Mouse (Mus musculus): Measurements from ENCODE around the gene Polr2a.

The Polr2a gene

DNA sequence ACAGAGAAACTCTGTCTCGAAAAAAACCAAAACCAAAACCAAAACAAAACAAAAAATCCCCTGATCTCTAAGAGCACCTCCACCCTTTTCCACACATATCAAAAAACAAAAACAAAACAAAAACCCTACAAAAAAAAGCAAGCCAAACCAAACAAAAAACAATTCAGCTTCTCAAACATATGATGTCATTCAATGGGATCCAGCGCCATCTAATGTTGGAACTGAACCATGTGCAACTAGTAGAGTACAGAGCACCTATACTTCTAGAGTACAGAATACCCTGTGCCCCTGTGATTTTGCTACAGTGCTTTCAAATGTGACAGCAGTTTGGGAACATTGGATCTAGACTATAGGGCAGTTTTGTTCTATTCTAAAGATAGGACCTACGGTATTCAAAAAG, 3.7 kb downstream of the Polr2a start:
- peak; percentile 73 for DNase-seq (ENCODE audit: low read depth, low spot score)

GRCm38 (mm10) chr11:69754233-69754632, 4.2 kb downstream of the Polr2a start:
- DNase-seq (ENCODE audit: low read depth, low spot score): no peak

DNA sequence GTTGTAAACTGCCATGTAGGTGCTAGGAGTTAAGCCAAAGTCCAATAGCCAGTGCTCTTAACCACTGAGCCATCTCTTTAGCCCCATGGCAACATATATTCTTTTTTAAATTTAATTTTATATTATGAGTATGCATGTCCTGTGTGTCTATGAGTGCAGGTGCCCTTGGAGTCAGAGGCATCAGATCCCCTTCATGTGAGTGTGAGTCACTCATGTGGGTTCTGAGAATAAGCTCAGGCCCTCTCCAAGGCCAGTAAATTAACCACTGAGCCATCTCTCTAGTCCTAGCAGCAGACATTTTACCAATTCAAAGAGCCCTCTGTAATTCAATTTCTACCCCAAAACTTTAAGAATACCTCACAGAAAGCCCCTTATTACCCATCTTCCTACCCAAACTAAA, 5.8 kb downstream of the Polr2a start:
- no peak for DNase-seq (ENCODE audit: low read depth, low spot score)

- DNase-seq (ENCODE audit: low read depth, low spot score): no peak
These were observed 6.8 kb downstream of the Polr2a start for GRCm38 (mm10) chr11:69751635-69752034.

DNA sequence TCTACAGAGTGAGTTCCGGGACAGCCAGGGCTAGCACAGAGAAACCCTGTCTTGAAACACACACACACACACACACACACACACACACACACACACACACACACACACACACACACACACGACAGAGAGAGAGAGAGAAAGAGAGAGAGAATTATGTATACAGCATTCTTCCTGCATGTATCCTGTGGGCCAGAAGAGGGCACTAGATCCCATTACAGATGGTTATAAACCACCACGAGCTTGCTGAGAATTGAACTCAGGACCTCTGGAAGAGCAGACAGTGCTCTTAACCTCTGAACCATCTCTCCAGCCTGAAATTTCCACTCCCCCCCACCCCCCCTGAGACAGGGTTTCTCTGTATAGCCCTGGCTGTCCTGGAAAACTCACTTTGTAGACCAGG, 27.0 kb downstream of the Polr2a start:
- DNase-seq (ENCODE audit: low read depth, low spot score): peak; percentile 65

GRCm38 (mm10) chr11:69729063-69729462, 29.4 kb downstream of the Polr2a start:
- DNase-seq (ENCODE audit: low read depth, low spot score): peak; percentile 93

- peak; percentile 68 for DNase-seq (ENCODE audit: low read depth, low spot score)
These were observed 32.5 kb downstream of the Polr2a start for GRCm38 (mm10) chr11:69725951-69726350.

GRCm38 (mm10) chr11:69723074-69723473, 35.4 kb downstream of the Polr2a start:
- peak; percentile 89 for DNase-seq (ENCODE audit: low read depth, low spot score)

- no peak for DNase-seq (ENCODE audit: low read depth, low spot score)
These were observed 37.6 kb downstream of the Polr2a start for GRCm38 (mm10) chr11:69720852-69721251.

DNA sequence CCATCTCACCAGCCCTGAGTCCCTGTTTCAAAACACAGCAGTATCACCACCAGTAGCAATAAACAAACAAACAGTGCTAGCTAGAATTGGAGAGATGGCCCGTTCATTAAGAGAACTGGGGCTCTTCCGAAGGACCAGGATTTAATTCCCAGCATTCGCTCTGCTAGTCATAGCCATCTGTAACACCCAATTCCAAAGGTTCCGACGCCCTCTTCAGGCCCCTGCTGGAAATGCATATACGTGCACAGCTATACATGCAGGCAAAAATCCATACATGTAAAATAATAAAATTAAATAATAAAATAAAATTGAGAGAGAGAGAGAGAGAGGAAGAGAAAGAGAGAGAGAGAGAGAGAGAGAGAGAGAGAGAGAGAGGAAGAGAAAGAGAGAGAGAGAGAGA, 39.0 kb downstream of the Polr2a start:
- peak; percentile 86 for DNase-seq (ENCODE audit: low read depth, low spot score)

DNA sequence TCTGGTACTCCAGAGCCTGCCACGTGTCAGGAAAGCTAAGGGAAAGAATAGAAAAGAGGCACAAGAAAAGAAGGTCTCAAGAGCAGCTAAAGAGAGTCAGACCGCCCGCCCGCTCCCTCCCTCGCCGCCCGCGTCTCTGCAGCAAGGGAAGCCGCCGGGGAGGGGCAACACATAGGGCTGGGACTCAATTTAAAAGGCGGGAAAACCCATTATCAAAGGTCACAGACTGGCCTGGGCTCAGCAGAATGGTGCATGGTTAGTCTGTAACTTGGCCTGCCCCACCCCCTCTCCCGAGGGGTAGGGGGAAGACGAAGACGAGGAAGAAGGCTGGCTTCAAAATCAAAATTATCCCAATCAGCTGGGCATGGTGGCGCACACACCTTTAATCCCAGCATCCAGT, 39.8 kb downstream of the Polr2a start:
- peak; percentile 76 for DNase-seq (ENCODE audit: low read depth, low spot score)

DNA sequence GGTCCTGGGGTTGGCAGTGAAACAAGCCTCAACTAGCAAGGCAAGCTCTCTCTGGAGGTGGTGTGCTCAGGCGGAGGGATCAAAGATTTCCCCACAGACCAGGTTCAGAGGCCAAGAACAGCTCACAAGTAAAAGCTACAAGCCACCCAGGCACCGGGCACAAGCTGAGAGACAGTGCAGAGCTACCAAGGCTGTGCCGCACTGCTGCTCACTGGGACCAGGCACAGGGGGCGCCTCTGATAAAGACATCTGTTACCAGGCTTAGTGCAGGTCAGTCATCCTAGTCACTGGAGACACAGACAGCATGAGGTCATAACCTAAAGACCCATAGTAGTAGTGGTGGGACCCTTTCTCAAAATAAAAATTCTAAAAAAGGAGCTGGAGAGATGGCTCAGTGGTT, 41.5 kb downstream of the Polr2a start:
- DNase-seq (ENCODE audit: low read depth, low spot score): peak; percentile 37

DNA sequence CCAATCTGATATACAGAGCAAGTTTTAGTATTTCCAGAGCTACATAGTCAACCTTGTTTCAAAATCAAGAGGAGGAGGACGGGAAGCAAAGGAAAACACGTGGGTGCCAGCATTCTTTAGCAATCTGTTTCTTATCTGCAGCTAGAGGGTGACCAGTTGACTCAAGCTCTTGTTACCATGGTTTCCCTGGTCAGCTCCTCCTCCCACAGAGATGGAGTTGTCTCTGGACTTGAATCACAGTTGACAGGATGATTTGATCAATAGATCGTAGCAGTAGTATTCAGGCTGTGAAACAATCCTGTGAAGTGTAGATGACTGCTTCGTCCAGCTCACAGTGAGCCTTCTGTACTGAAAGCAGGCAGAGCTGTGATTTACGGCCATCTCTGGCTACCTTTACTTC, 42.5 kb downstream of the Polr2a start:
- DNase-seq (ENCODE audit: low read depth, low spot score): peak; percentile 78

GRCm38 (mm10) chr11:69715482-69715881, 43.0 kb downstream of the Polr2a start:
- DNase-seq (ENCODE audit: low read depth, low spot score): peak; percentile 92

- DNase-seq (ENCODE audit: low read depth, low spot score): peak; percentile 76
These were observed 43.7 kb downstream of the Polr2a start for GRCm38 (mm10) chr11:69714636-69715329.

GRCm38 (mm10) chr11:69712954-69713672, 45.3 kb downstream of the Polr2a start:
- peak; percentile 82 for DNase-seq (ENCODE audit: low read depth, low spot score)

DNA sequence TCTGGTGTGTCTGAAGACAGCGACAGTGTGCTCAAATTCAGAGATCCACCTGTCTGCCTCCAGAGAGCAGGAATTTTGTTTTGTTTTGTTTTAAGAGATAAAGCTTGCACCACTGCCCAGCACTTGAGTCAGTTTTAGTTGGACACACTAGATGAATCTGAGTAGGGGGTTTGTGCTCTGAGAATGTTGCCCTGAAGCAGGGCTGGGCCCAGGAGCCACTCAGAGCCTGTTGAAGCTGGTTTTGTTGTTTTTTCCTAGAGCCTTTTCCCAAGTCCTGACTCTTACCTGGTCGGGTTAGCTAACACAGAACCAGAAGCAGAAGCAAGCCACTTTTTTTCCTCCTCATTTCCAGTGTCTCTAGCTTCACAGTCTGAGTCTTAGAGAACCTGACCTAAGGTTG, 47.4 kb downstream of the Polr2a start:
- peak; percentile 49 for DNase-seq (ENCODE audit: low read depth, low spot score)

- DNase-seq (ENCODE audit: low read depth, low spot score): peak; percentile 55
These were observed 48.0 kb downstream of the Polr2a start for GRCm38 (mm10) chr11:69710470-69710869.

DNA sequence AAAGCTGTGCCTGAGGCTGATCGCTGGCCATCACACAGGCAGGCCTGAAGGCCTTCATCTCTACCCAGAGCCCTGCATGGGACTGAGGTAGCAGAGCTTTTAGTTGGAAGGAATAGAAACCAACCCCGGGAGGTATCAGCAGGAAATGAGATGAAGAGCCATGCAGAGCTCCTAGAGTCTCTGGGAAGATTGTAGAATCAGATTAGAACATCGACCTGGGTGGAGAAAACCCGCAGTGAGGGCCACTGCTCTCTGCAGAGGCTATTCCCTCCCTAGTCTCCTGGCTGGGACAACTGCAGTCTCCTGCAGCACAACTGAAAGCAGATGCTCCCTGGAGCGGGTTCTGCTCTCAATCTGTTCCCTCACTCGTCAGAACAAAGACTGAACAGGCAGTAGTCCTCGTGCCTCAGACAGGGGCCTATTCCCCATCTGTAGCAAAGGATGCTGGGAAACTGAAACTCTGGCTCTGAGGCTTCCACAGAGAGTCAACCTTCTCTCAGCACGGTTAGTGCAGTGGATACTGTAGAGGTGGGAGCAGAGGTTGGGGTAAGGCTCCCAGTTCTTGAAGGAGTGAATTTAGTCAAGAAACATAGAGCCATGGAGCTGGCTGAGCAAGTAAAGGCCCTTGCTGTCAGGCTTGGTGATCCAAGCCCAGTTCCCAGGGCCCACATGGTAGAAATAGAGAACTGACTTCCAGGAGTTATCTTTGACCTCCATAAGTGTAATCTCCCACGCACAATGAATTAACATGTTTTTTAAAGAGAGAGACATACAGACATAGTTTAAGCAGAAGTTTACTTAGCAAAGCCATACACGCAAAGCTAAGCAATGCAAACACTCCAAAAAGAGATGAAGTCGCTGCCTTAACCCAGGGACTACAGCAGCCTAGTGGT, 48.6 kb downstream of the Polr2a start:
- DNase-seq (ENCODE audit: low read depth, low spot score): peak; percentile 53

- DNase-seq (ENCODE audit: low read depth, low spot score): peak; percentile 89
These were observed 49.7 kb downstream of the Polr2a start for GRCm38 (mm10) chr11:69708614-69709265.

- DNase-seq (ENCODE audit: low read depth, low spot score): peak; percentile 83
These were observed 50.5 kb downstream of the Polr2a start for GRCm38 (mm10) chr11:69707873-69708381.
